Mouse (Mus musculus) yolk sac, embryonic 10.5 days (tissue): ENCODE data around the gene Eepd1.

Source experiments
- DNase-seq: peaks from one replicate; pipeline ENCODE4 v3.0.0-alpha.2; 2017; ENCODE audit warnings: low spot score

Gene Eepd1

DNA sequence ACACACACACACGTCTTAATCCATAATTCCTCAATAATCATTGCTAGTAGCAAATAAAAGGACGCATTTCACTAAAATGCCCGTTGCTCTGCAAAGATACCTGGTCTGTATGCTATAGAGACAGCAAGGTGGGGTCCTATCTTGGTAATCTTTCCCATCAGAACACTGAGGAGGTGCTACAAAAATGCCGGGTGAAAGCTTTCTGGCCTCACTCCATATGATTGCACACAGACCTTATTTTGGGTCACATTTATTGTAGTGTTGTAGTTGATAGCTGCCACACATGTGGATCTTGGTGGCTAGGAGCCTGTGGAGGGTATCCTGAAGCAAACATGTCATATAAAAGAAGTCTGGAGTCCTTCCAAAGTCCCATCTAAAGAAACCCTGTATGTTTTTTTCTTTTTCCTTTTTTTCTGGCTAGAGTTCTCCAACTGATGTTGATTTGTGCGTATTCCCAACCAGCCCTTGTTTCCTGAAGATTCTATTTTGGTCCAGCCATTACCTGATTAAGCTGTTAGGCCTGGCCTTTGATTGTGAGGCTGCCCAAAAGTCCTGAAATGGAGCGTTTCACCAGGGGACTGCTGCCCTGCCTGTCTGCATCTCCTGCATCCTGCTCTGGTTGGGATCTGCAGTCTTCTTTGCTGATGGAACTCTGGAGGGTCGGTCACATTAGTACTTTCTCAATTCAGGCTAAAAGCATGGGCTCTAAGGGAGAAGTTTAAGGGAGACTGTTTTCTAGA, 8.0 kb downstream of the Eepd1 start:
- DNase-seq: no peak

DNA sequence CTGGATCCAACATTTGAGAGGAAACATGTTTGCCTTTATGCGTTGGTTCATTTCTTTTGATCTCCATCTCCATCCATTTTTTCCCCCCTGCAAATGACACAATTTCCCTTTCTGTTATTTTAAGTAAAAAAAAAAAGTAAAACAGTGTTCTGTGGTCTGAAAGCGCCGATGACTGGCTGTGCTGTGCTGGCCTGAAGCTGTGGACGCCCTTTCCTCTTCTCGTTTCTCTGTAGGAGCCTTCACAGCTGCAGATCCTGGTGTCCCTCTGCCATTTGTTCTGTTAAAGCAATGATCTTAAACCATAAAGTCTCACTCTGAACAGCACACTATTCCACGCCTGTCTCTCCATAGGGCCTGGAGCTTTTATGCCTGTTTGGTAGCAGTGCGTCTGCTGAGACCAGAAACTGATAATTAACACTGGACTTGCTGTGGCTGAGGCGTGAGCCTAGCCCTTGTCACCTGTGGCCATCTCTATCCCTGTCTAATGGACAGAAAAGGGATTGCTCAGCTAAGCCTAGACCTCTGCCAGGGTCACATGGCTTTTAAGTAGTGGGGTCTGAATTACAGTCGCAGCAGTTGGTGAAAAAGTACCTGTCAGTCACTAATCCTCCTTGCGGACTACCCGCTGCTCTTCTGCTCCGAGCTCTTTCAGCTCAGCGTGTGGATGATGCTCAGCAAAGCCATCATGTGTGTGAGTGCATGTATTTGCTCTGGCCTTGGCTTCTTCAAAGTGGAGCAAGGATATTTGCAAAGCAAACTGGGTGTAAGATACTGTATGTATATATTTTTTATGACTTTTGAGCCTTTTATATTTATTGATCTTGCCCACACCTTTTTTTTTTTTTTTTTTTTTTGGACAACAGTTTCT, 9.2 kb downstream of the Eepd1 start:
- no peak for DNase-seq

DNA sequence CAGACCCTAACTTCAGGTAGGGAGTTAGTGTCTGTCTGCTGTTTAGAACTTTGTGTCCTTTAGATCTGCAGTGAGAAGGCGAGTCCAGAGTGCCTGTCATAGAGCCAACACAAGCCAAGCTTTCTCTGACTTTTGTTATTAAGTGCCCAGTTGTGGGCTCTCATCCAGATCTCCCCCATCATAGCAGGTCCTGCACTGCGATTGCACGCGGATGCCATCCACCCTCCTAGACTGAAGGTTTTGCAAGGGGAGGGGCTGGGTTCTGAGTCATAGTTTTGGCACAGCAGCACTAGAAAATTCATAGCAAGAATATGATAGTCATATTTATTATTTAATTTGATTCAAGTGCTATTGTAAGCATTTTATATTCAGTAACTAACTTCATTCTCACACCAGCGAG, 12.6 kb downstream of the Eepd1 start:
- no peak for DNase-seq

GRCm38 (mm10) chr9:25495601-25496000, 14.3 kb downstream of the Eepd1 start:
- no peak for DNase-seq

DNA sequence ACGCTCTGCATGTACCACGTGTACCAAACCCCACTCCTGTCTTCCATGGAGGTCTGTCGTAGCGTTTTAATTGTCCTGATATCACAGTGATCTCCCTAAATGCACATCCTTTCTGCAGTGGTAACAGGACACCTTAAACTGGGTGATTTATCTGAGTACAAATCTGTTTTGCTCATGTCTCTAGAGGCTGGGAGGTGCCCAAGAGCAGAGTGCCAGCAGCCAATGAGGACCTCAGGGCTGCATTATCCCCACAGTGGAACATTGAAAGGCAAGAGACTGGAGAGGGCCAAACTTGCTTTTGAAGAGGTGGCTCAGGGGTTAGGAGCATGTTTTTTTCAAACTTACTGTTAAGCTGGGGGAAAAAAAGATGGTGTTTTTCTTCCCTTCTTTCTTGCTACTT, 14.8 kb downstream of the Eepd1 start:
- DNase-seq: no peak

GRCm38 (mm10) chr9:25496703-25497102, 15.4 kb downstream of the Eepd1 start:
- DNase-seq: no peak

GRCm38 (mm10) chr9:25498770-25499169, 17.4 kb downstream of the Eepd1 start:
- no peak for DNase-seq

- no peak for DNase-seq
These were observed 18.0 kb downstream of the Eepd1 start for GRCm38 (mm10) chr9:25499306-25499705.

DNA sequence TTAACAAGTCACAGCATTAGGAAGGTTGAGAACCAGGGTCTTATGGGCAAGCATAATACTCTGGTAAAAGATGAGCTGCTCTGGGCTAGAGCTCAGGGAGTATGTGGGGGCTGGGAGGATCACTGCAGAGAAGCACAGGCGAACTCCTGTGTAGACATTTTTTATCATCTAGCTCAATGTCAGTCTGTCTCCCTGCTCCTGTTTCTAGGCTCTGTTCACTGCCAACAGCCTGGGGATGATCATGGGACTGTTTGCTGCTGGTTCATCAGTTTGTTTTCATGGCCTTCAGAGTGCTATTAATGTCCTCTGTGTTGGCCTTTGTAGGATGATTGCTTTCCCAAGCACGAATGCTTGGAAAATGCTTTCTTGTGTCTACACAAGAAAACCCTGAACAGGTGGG, 18.7 kb downstream of the Eepd1 start:
- DNase-seq: no peak

DNA sequence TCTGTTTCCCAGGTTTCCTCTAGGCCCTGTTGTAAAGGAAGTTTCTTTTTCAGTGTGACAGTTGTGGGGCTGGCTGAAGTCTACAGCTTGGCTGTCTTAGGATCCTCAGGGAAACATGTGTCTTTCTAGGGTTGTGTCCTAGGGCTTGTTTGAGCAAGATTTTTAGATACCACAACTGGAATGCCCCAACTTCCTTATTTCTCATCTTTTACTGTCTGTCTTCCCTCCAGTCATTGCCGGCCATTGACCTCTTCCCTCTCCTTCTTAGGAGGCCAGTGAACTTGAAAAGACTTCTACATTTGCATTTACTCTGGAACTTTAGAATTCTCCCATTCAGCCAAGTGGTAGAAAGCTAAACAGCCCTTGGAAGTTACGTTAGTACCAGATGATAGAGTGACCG, 27.5 kb downstream of the Eepd1 start:
- DNase-seq: no peak

DNA sequence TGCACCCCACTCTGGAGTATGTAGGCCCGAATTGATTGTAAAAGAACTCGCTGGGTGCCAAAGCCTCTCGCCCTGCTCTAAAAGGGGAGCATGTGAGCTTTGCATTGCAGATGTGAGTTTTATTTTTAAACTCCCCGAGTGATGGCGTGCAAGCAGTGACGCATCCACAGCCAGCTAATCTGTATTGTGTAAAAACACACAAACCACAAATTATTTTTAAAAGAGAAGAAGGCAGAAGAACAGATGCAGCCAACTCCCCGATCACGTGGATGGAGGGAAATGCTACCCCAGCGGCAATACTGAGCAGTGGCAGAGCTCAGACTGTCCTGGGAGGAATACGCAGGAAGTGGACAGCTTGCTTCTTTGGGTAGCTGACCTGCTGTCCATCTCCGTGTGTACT, 29.2 kb downstream of the Eepd1 start:
- DNase-seq: no peak

DNA sequence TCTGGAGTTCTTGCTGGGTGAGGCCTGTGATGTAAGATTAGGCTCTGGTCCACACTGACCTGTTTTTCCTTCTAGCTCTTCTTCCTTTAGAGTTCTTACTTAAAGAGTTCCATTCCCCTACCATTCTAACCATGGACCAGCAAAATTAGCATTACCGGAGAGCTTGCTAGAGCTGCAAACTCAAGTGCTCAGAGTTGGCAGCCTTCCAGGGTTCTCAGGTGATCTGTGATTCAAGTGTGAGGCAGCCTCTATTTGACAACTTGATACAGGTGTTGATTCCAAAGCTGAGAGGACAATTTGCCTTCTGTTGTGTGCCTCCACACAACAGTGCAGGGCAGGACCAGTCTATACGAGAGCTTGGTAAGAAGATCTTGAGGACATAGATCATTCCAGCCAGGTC, 31.7 kb downstream of the Eepd1 start:
- DNase-seq: no peak

GRCm38 (mm10) chr9:25513556-25513955, 32.2 kb downstream of the Eepd1 start:
- DNase-seq: no peak

DNA sequence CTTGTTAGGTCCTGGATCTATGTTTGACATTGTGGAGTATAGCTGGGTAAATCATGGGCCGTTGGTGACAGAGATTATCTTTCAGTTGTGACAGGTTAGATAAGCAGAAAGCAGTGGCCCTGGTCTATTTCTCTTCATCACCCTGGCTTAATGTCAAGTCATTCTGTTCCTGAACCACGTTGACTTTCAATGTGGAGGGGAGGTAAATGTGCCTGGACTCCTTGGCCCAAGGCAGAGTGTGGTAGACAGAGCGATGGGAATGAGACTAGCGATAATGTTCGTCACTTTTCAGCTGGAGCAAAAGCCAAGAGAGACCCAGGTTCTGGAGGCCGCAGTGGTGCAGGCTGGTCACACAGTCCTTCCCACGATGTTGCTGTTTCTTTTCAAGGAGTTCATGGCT, 35.3 kb downstream of the Eepd1 start:
- DNase-seq: no peak

DNA sequence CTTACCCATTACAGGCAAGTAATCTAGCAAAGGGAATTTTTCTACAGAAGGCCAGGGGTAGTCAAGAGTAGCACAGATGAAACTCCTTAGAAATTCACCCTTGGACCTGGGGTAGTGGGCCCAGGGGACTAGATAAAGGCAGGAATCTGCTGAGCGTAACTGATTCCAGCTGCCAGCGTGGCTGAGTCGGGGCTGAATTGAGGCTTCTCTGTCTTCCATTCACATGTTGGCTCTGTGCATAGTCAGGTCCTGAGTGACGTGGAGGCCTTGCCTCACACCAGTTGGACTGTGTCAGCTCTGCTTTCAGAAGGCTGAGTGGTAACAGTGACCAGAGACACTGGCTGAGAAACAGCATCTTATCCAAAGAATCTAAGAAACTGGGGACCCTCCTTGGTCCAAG, 36.6 kb downstream of the Eepd1 start:
- peak; percentile 67 for DNase-seq

DNA sequence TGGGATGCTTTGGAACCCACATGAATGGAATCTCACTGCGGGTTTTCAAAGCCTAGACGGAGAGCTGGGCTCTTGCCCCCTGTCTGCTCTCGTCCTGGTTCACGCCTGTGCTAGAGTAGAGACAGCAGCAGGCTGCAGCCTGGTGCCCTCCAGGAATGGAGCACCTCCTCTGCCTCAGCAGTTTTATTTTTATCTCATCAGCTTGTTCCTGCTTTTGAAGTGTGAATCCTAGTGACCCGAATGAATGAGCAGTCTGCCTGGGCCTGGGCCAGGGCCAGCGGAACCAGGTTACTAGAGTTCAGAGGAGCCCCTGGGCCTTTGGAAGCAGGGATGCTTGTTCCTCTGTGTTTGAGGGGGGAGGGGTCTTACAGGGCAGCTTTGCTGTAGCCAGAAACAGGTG, 37.8 kb downstream of the Eepd1 start:
- no peak for DNase-seq

DNA sequence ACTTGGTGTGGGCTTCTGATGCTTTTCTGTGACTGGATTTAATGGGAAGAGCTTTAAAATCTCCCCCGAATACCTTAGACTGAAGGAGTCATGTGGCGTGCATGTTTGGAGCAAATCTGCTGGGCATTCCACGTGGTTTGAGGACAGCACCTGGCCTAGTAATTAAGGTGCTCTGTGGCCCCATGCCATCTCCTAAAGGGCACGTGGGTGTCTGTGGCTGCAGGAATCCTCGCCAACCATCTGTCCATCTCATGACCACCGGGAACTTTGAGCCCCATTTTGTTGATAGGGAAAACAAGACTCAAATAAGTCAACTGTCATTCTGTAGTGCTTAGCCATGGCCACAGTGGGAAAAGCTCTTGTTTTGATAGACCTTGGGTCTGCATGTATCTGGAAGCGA, 39.5 kb downstream of the Eepd1 start:
- no peak for DNase-seq

- DNase-seq: no peak
These were observed 40.5 kb downstream of the Eepd1 start for GRCm38 (mm10) chr9:25521825-25522224.

DNA sequence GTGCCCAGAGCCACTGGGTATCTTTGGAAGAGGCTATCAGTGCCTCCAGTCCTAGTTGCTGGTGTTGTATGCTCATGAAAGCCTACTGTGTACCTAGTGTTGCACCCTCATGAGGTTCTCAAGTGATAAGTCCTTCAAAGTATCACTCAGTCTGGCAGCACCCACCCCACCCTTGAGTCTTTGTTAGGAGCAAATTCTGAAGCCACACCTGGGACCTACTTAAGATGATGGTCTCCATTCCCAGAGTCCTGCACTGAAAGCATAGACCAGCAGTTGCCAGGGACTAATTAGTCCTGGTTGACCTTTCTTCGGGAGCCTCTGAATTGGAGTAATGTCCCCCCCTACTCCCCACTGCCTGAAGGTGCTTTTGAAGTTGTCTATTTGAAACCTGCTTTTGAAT, 45.2 kb downstream of the Eepd1 start:
- no peak for DNase-seq

DNA sequence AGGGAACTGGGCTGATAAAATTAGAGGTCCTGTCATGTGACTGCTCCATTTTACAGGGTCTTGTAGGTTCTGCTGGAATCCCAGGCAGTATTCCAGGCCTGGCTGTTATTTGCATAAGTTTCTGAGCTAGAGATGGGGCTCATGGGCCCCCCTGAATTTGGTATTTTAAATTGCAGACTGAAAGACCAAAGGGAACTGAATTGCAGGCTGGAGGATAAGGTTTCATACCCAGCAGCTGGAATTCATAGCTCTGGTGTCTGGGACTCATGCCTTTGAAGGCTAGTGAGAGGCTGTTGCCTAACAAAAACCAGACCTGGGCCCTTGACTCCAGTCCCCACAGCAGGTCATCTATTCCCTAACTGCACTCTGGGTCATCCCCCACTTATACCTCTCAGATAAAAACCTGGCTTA, 45.6 kb downstream of the Eepd1 start:
- DNase-seq: peak; percentile 59

DNA sequence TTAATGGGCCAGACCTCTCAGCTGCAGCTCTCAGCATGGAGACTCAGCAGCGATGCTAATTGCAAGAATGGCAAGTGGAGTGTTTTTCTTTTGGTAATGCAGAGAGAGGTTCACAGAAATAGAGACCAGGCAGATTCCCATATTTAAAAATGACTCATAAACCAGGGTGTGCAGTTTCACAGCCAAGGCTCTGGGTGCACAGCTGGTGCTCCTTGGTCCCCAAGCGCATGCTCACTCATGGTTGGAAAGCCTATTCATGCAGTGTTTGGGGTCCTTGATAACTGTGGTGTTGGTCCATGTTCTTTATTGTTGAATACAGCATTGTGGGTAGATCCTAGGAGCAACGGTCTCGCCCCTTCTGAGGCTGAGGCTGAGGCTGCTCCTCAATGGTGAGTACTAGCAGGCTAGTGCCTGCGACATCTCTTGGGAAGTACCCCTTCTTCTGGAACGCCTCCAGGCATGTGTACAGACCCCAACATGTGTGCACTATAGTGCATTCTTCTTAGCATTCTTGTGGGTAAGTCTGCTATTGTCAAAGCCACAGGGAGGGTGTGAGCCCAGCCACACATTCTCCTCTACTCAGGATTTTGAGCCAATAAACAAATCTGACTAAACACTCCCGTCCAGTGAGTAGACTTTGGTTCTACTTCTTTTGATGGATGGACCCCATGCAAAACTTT, 46.2 kb downstream of the Eepd1 start:
- DNase-seq: no peak

DNA sequence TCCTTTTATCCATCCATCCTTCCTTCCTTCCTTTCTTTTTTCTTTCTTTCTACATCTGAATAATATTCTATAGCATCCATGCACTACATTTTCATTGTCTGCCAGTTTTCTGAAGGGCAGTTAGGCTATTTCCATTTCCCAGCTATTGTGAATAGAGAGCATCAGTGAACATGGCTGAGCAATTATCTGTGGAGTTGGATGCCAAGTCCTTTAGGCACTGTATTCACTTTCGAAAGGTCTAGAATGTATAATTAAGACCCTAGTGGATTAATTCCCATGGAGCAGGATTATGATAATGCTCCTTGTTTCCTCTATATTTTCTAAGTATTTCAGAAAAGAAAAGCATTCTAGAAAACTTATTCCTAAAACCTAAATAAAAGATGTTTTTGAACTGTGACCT, 50.3 kb downstream of the Eepd1 start:
- no peak for DNase-seq

- DNase-seq: no peak
These were observed 50.8 kb downstream of the Eepd1 start for GRCm38 (mm10) chr9:25532105-25532504.
